Comparison of ENCODE assay signal across 27 mouse cellular contexts in genomic region chr9:86446847-86447246, GRCm38 (mm10). TPM values are rescaled to one million over a fixed set of nuclear protein-coding genes. Genes with fewer than 3 reads are reported as not detected.
DNase-seq lines count a peak whose midpoint lies in the region; ATAC-seq and TF ChIP-seq lines count a peak whose summit lies in the region.
"Had no signal": no experiment of that assay in that cellular context is flagged by ENCODE, and none has a peak within 500 bp of the region (broad histone marks: within the 10 kb centered on the region; RNA-seq: fewer than 3 reads in every experiment).

No protein-coding gene starts in this region.

- 81% methylated on average over 7 of the region's 7 CpGs for WGBS in heart, embryonic 11.5 days (ENCODE audit: insufficient replicate concordance)
- 73% methylated on average over 7 of the region's 7 CpGs for WGBS in lung, postnatal 0 days

- no peak overlapping the region for H3K4me2 ChIP-seq in heart, embryonic 11.5 days
- H3K4me2 ChIP-seq in lung, postnatal 0 days (replicated peaks; ENCODE audit: low read depth, low read length) = no peak overlapping the region
- H3K4me2 ChIP-seq: embryonic facial prominence, embryonic 12.5 days; forebrain, embryonic 12.5 days had no signal

- no peak overlapping the region for H3K9ac ChIP-seq in heart, embryonic 11.5 days (ENCODE audit: low read depth, low read length)
- H3K9ac ChIP-seq in lung, postnatal 0 days (replicated peaks; ENCODE audit: low read depth) = no peak overlapping the region
- no peak overlapping the region for H3K9ac ChIP-seq in MEL (ENCODE audit: control insufficient read depth, low read depth, low read length, poor library complexity, severe bottlenecking)
- H3K9ac ChIP-seq: embryonic facial prominence, embryonic 12.5 days; forebrain, embryonic 12.5 days; forebrain, postnatal 0 days had no signal

- TF ChIP-seq RAD21 in MEL (IDR thresholded peaks at IDR 0.05; ENCODE audit: low read depth, low read length) = no peak

- TF ChIP-seq POLR2A in MEL (IDR thresholded peaks at IDR 0.05; ENCODE audit: control insufficient read depth in 1 of 2, insufficient read depth in 1 of 2, low read depth in 1 of 2, low read length in 2 of 2, poor library complexity in 1 of 2) = no peak

- H3K4me3 ChIP-seq in heart, embryonic 11.5 days (ENCODE audit: low read depth, low read length) = no peak overlapping the region
- H3K4me3 ChIP-seq in lung, postnatal 0 days (ENCODE audit: low read depth, low read length) = no peak overlapping the region
- no peak overlapping the region for H3K4me3 ChIP-seq in MEL (ENCODE audit: control insufficient read depth in 1 of 2, insufficient read depth in 1 of 2, low read depth in 2 of 2, low read length in 2 of 2)
- H3K4me3 ChIP-seq: embryonic facial prominence, embryonic 10.5 days; embryonic facial prominence, embryonic 12.5 days; forebrain, embryonic 10.5 days; forebrain, embryonic 12.5 days had no signal

- TF ChIP-seq CTCF in lung, postnatal 0 days (IDR thresholded peaks at IDR 0.05) = no peak
- no peak for TF ChIP-seq CTCF in MEL (IDR thresholded peaks at IDR 0.05 in 2 of 3, conservative IDR thresholded peaks at IDR 0.05 in 1 of 3; ENCODE audit: control insufficient read depth in 1 of 3, insufficient read depth in 1 of 3, low read depth in 2 of 3, low read length in 3 of 3, poor library complexity in 1 of 3, severe bottlenecking in 1 of 3)

- no peaks in the 10 kb centered on the region for H3K27me3 ChIP-seq in heart, embryonic 11.5 days (ENCODE audit: control insufficient read depth, insufficient read depth, low read length)
- no peaks in the 10 kb centered on the region for H3K27me3 ChIP-seq in lung, postnatal 0 days (replicated peaks; ENCODE audit: insufficient read depth, low read length)
- no peaks in the 10 kb centered on the region for H3K27me3 ChIP-seq in MEL (ENCODE audit: control insufficient read depth in 1 of 2, insufficient read depth in 2 of 2, low read length in 2 of 2)
- H3K27me3 ChIP-seq: CH12.LX, Patski had no signal

- no peaks in the 10 kb centered on the region for H3K79me2 ChIP-seq in MEL (ENCODE audit: control insufficient read depth, insufficient read depth, low read length, poor library complexity)

- H3K36me3 ChIP-seq in heart, embryonic 11.5 days (ENCODE audit: control insufficient read depth, insufficient read depth, low read length) = no peaks in the 10 kb centered on the region
- no peaks in the 10 kb centered on the region for H3K36me3 ChIP-seq in lung, postnatal 0 days (ENCODE audit: insufficient read depth, low read length)
- no peaks in the 10 kb centered on the region for H3K36me3 ChIP-seq in MEL (ENCODE audit: control insufficient read depth in 1 of 2, insufficient read depth in 2 of 2, low read length in 2 of 2)
- H3K36me3 ChIP-seq: embryonic facial prominence, embryonic 10.5 days; embryonic facial prominence, embryonic 12.5 days; forebrain, embryonic 12.5 days; G1E had no signal

- no peak for TF ChIP-seq EP300 in lung, postnatal 0 days (IDR thresholded peaks at IDR 0.05)
- no peak for TF ChIP-seq EP300 in MEL (IDR thresholded peaks at IDR 0.05; ENCODE audit: low read depth in 1 of 2, low read length in 2 of 2)

- no peaks in the 10 kb centered on the region for H3K9me3 ChIP-seq in heart, embryonic 11.5 days (replicated peaks; ENCODE audit: control insufficient read depth, low read length)
- no peaks in the 10 kb centered on the region for H3K9me3 ChIP-seq in lung, postnatal 0 days (ENCODE audit: low read length)
- H3K9me3 ChIP-seq in MEL (replicated peaks; ENCODE audit: insufficient read depth, low read length) = no peaks in the 10 kb centered on the region
- H3K9me3 ChIP-seq: embryonic facial prominence, embryonic 10.5 days; embryonic facial prominence, embryonic 12.5 days; forebrain, embryonic 10.5 days; G1E had no signal

- no peak overlapping the region for H3K27ac ChIP-seq in heart, embryonic 11.5 days (ENCODE audit: low read depth, low read length)
- no peak overlapping the region for H3K27ac ChIP-seq in lung, postnatal 0 days (ENCODE audit: low read length)
- H3K27ac ChIP-seq in MEL (ENCODE audit: control insufficient read depth, low read depth, low read length) = no peak overlapping the region
- H3K27ac ChIP-seq: embryonic facial prominence, embryonic 10.5 days; embryonic facial prominence, embryonic 12.5 days; forebrain, embryonic 10.5 days; forebrain, embryonic 12.5 days had no signal

- peak; percentile 86 for DNase-seq in heart, adult 11 months
- DNase-seq in lung, postnatal 0 days (ENCODE audit: low spot score) = peak; percentile 32
- DNase-seq in lung, postnatal 14 days = no peak
- DNase-seq in MEL (ENCODE audit: low read depth, low spot score) = peak; percentile 32
- DNase-seq in fibroblast of lung, adult 2 months (ENCODE audit: low read depth) = peak; percentile 31
- DNase-seq in neural tube, embryonic 10.5 days (ENCODE audit: extremely low spot score, low spot score) = no peak
- DNase-seq: adrenal gland, adult 8-10 months; adrenal gland, postnatal 14 days; adrenal gland, postnatal 36 days; B cell, adult 2 months; cerebellum, adult 11-12 months; cerebellum, adult 2 months; cerebellum, adult 9-10 months; cerebellum, postnatal 10 days; cerebellum, postnatal 25 days; forebrain, postnatal 0 days had no signal

- H3K4me1 ChIP-seq in heart, embryonic 11.5 days (ENCODE audit: control insufficient read depth, insufficient read depth, low read length) = 0 out of 2 replicates have a peak, but pooled peaks cover 2% of the 10 kb centered on the region
- no peaks in the 10 kb centered on the region for H3K4me1 ChIP-seq in lung, postnatal 0 days (ENCODE audit: insufficient read depth, low read depth, low read length)
- H3K4me1 ChIP-seq in MEL (ENCODE audit: control insufficient read depth in 1 of 2, insufficient read depth in 2 of 2, low read length in 2 of 2) = no peaks in the 10 kb centered on the region

- no peak for ATAC-seq in heart, embryonic 11.5 days (replicated peaks; ENCODE audit: insufficient number of reproducible peaks, low FRiP score, low TSS enrichment)
- ATAC-seq in lung, postnatal 0 days = no peak
- ATAC-seq: activated CD4-positive, CD25-positive, alpha-beta regulatory T cell, adult 4 months; CD4-positive, CD25-positive, alpha-beta regulatory T cell, adult 4 months; forebrain, embryonic 14.5 days; forebrain, postnatal 0 days; Patski had no signal

TF ChIP-seq in MEL, 35 proteins besides CTCF, POLR2A, EP300 and RAD21:
- TF ChIP-seq MXI1 (IDR thresholded peaks at IDR 0.05; ENCODE audit: low read depth, low read length) (no peak), TCF12 (IDR thresholded peaks at IDR 0.05; ENCODE audit: low read depth, low read length) (no peak), MYC (IDR thresholded peaks at IDR 0.05; ENCODE audit: low read depth, low read length) (no peak), CHD1 (IDR thresholded peaks at IDR 0.05; ENCODE audit: low read depth, low read length) (no peak), TBP (IDR thresholded peaks at IDR 0.05; ENCODE audit: low read depth, low read length) (no peak), USF1 (IDR thresholded peaks at IDR 0.05; ENCODE audit: low read depth, low read length) (no peak), SMC3 (IDR thresholded peaks at IDR 0.05; ENCODE audit: low read depth, low read length) (no peak), ETS1 (IDR thresholded peaks at IDR 0.05; ENCODE audit: low read depth, low read length) (no peak), ZNF384 (IDR thresholded peaks at IDR 0.05; ENCODE audit: low read depth, low read length) (no peak)

RNA-seq across cellular contexts. Expression of gene Ube2cbp, which starts 17.9 kb away (rescaled TPM):
- polyA plus RNA-seq in heart, embryonic 11.5 days (2014; fragmentation: Nextera tagmentation; extraction: Ambion mirVana) = 4.0 and 4.7 TPM in 2 replicates
- 0.58 and 1.4 TPM in 2 replicates for polyA plus RNA-seq in lung, postnatal 0 days (2015; fragmentation: Nextera tagmentation; extraction: Ambion mirVana)
- 4.3 and 6.4 TPM in 2 replicates for total RNA-seq in MEL (2012; rRNA removed)
- 1 to 10 TPM in 1 of 2 experiments, not detected in 1; 7.2 TPM for polyA plus RNA-seq in MEL (2012; ENCODE audit: insufficient read depth in 1 of 2, insufficient read length in 2 of 2, low read depth in 1 of 2, low replicate concordance in 2 of 2, missing spikeins in 1 of 2)

RNA-seq across cellular contexts. Expression of gene Dop1a, which starts 20.1 kb away (rescaled TPM):
- polyA plus RNA-seq in heart, embryonic 11.5 days (2014; fragmentation: Nextera tagmentation; extraction: Ambion mirVana) = 10.5 and 14.1 TPM in 2 replicates
- 12.5 and 14.2 TPM in 2 replicates for polyA plus RNA-seq in lung, postnatal 0 days (2015; fragmentation: Nextera tagmentation; extraction: Ambion mirVana)
- total RNA-seq in MEL (2012; rRNA removed) = 14.6 and 15.0 TPM in 2 replicates
- polyA plus RNA-seq in MEL (2012; ENCODE audit: insufficient read depth in 1 of 2, insufficient read length in 2 of 2, low read depth in 1 of 2, low replicate concordance in 2 of 2, missing spikeins in 1 of 2) = 10 to 100 TPM in 1 of 2 experiments, not detected in 1; 16.8 TPM

Comparison
In these comparisons a context has a peak if more than half of its experiments do, and no peak if none do; other contexts are left out.
1. DNase-seq: peak in heart, adult 11 months (single experiment), lung, postnatal 0 days (single experiment), MEL (single experiment) and fibroblast of lung, adult 2 months (single experiment); none in lung, postnatal 14 days (single experiment) and neural tube, embryonic 10.5 days (single experiment).